Mouse (Mus musculus): ENCODE measurements around the gene Agtr1a. TPM values are rescaled to one million over a fixed set of nuclear protein-coding genes. Genes with fewer than 3 reads are reported as not detected.

Agtr1a gene
- polyA plus RNA-seq, 1 experiment: 22.1 TPM

DNA sequence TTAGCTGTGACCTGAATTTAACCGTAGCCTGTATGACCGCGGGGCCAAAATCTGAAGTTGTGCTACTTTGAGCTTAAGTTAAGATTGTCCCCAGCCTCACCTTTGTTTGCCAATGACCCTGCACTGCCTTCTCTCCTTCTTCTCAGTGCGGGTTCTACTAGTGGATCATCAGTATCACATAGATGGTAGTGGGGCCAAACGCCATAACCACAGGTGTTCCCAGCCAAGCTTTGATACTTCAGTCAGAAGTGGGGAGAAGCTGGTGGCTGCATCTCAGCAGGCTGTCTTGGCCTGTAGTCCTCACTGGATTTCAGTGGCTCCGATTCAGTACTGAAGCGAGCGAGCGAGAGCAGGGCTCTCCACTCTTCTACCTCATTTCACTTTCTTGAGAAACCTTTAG, 672 bp downstream of the Agtr1a start:
- H3K27me3 ChIP-seq (ENCODE audit: control insufficient read depth, insufficient read depth, low read length): peaks cover 5% of the 10 kb centered on the region
- WGBS: 39% methylated on average over 9 of the region's 9 CpGs
- H3K36me3 ChIP-seq (ENCODE audit: control insufficient read depth, insufficient read depth, low read length): no peaks in the 10 kb centered on the region
- H3K4me3 ChIP-seq (ENCODE audit: extremely low read depth, insufficient read depth, insufficient read length): peak overlapping the region; percentile 44
- TF ChIP-seq POLR2A (IDR thresholded peaks at IDR 0.05; ENCODE audit: low read depth, low read length) (no peak), CTCF (IDR thresholded peaks at IDR 0.05; ENCODE audit: extremely low read depth, insufficient read depth, insufficient read length, insufficient replicate concordance) (no peak)
- H3K27ac ChIP-seq (ENCODE audit: insufficient read depth, low read length): no peak overlapping the region
- H3K4me1 ChIP-seq (ENCODE audit: control insufficient read depth, insufficient read depth, insufficient read length): no peaks in the 10 kb centered on the region
- no peak for DNase-seq (ENCODE audit: low read depth in 1 of 2, low spot score in 2 of 2)

DNA sequence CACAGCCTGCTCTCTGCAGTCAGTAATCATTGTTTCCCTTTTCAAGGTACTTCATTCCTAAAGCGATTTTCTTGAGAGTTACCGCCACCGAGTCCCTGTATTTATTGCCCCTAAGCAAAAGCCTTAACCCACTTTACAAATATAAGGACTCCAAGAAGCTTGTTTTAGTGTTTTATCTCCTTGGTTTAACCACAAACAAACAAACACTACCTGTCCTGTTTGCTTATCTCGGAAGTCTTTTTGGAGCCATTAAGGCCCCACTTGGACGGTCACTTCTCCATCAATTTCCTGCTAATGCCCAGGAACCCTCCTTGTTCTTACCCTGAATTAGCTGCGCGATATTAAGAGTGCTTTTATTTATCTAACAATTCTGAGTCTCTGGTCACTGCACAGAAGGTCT, 1.4 kb downstream of the Agtr1a start:
- Histone ChIP-seq H3K4me1 (ENCODE audit: control insufficient read depth, insufficient read depth, insufficient read length) (no peaks in the 10 kb centered on the region), H3K27me3 (ENCODE audit: control insufficient read depth, insufficient read depth, low read length) (peaks cover 5% of the 10 kb centered on the region), H3K27ac (ENCODE audit: insufficient read depth, low read length) (no peak overlapping the region), H3K4me3 (ENCODE audit: extremely low read depth, insufficient read depth, insufficient read length) (no peak overlapping the region), H3K36me3 (ENCODE audit: control insufficient read depth, insufficient read depth, low read length) (no peaks in the 10 kb centered on the region)
- no peak for DNase-seq (ENCODE audit: low read depth in 1 of 2, low spot score in 2 of 2)
- 67% methylated on average over 7 of the region's 7 CpGs for WGBS
- no peak for TF ChIP-seq POLR2A (IDR thresholded peaks at IDR 0.05; ENCODE audit: low read depth, low read length)
- TF ChIP-seq CTCF (IDR thresholded peaks at IDR 0.05; ENCODE audit: extremely low read depth, insufficient read depth, insufficient read length, insufficient replicate concordance): no peak

DNA sequence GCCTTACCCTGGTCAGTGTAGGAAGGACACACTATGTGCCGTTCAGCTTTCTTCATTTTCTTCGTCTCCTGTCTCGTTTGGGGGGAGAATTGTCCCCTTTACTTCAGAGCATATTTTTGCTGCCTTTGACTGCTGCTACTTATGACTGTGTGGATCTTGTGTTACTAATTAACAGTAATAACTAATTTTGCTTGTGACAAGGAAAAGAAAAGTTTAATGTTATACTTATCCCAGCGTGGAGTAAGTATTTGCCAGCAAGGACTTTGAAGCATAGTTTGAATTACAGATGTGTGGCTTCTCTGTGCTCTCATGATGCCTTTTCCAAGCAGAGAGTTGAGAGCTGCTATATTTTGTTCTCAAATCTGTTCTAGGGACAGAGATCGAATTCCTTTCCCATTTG, 2.3 kb downstream of the Agtr1a start:
- H3K36me3 ChIP-seq (ENCODE audit: control insufficient read depth, insufficient read depth, low read length): no peaks in the 10 kb centered on the region
- H3K4me1 ChIP-seq (ENCODE audit: control insufficient read depth, insufficient read depth, insufficient read length): no peaks in the 10 kb centered on the region
- H3K4me3 ChIP-seq (ENCODE audit: extremely low read depth, insufficient read depth, insufficient read length): no peak overlapping the region
- H3K27ac ChIP-seq (ENCODE audit: insufficient read depth, low read length): no peak overlapping the region
- TF ChIP-seq POLR2A (IDR thresholded peaks at IDR 0.05; ENCODE audit: low read depth, low read length) (no peak), CTCF (IDR thresholded peaks at IDR 0.05; ENCODE audit: extremely low read depth, insufficient read depth, insufficient read length, insufficient replicate concordance) (no peak)
- peaks cover 5% of the 10 kb centered on the region for H3K27me3 ChIP-seq (ENCODE audit: control insufficient read depth, insufficient read depth, low read length)
- 89% methylated on average over 5 of the region's 5 CpGs for WGBS
- DNase-seq (ENCODE audit: low read depth in 1 of 2, low spot score in 2 of 2): no peak

DNA sequence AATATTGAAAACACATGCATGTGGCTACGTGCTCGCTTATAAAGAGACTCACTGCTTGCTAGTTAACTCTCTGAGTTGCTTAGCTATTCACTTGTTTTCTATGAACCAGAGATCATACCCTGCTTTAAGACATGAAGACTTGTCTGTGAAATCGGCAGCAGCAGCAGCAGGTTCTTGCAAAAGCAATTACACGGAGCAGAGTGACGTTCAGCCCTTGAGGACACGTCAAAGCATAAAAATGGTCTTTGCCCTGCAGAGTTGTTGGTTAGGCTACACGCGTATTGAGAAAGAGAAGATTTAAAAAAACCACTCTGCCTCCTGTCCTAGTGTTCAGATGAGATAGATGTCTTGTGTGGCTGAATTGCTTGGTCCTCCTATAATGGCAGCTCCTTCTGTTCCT, 3.7 kb downstream of the Agtr1a start:
- H3K4me3 ChIP-seq (ENCODE audit: extremely low read depth, insufficient read depth, insufficient read length): no peak overlapping the region
- H3K36me3 ChIP-seq (ENCODE audit: control insufficient read depth, insufficient read depth, low read length): no peaks in the 10 kb centered on the region
- no peak overlapping the region; the same call in 1 of the 2 replicates for H3K27ac ChIP-seq (ENCODE audit: insufficient read depth, low read length)
- WGBS: 93% methylated on average over 8 of the region's 8 CpGs
- H3K4me1 ChIP-seq (ENCODE audit: control insufficient read depth, insufficient read depth, insufficient read length): no peaks in the 10 kb centered on the region
- peaks cover 5% of the 10 kb centered on the region for H3K27me3 ChIP-seq (ENCODE audit: control insufficient read depth, insufficient read depth, low read length)
- TF ChIP-seq CTCF (IDR thresholded peaks at IDR 0.05; ENCODE audit: extremely low read depth, insufficient read depth, insufficient read length, insufficient replicate concordance) (no peak), POLR2A (IDR thresholded peaks at IDR 0.05; ENCODE audit: low read depth, low read length) (no peak)
- no peak for DNase-seq (ENCODE audit: low read depth in 1 of 2, low spot score in 2 of 2)

DNA sequence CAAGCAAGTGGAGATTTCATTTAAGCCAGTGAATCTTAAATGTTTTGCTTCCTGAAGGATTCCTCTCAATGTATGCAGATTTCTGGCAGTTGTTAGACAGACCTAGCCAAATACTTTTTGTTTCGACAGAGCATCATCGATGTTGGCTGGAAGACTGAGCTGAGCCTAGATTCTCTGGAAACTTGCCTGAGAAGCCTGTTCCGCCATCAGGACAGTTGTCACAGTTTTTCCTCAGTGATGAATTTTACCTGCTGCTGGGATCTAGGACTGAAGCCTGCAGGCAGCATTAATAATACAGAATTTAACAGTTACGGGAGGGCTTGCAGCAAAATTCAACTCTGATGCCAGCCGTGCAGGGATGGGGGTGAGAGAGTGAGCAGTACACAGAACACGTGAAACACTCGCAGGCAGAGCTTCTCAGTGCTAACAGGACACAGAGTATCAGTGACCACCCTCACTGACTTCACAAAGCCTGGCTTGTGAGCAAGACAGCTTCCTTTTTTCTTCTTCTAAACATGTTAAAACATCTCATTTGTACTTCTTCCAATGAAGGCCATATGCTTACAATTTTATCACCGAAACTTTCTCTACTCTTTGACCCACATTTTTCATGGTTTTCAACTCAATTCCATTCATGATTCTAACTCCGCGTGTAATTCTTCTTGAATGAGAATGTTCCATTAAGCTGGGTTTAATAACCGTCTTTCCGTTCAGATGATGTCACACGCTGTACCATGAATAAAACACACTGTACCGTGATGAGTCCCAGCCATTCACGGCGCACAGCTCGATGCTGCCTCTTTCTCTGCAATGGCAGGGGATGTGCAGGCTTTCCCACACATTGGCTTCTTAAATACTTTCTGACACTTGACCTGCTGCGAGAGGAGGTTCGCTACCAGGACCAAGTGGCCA, 6.0 kb downstream of the Agtr1a start:
- H3K27me3 ChIP-seq (ENCODE audit: control insufficient read depth, insufficient read depth, low read length): no peaks in the 10 kb centered on the region
- no peak overlapping the region for H3K27ac ChIP-seq (ENCODE audit: insufficient read depth, low read length)
- no peaks in the 10 kb centered on the region for H3K36me3 ChIP-seq (ENCODE audit: control insufficient read depth, insufficient read depth, low read length)
- H3K4me3 ChIP-seq (ENCODE audit: extremely low read depth, insufficient read depth, insufficient read length): no peak overlapping the region
- WGBS: 94% methylated on average over 19 of the region's 19 CpGs
- H3K4me1 ChIP-seq (ENCODE audit: control insufficient read depth, insufficient read depth, insufficient read length): no peaks in the 10 kb centered on the region
- DNase-seq (ENCODE audit: low read depth in 1 of 2, low spot score in 2 of 2): no peak
- no peak for TF ChIP-seq CTCF (IDR thresholded peaks at IDR 0.05; ENCODE audit: extremely low read depth, insufficient read depth, insufficient read length, insufficient replicate concordance)
- TF ChIP-seq POLR2A (IDR thresholded peaks at IDR 0.05; ENCODE audit: low read depth, low read length): no peak

DNA sequence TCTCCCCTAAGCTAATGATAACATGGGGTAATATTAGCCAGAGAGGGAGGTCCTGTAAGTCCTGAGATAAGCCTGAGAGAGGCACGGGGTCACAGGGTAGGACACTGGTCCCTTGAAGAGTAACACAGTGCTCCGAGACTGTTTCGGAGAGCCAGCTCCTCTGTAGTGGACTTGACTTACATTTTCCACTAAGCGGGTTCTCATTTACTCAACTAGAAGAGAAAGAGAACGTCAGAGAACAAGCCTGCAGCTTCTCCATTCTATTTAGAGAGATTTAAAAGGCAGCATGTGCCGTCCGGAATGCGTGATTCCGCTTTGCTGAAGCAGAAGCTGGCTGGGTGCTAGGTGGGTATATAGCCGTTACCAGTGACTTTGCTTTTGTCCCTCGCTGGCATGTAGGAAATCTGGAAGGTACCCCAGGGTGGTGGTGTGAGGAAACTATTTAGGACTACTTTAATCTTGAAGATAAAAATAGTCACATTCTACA, 9.2 kb downstream of the Agtr1a start:
- H3K4me1 ChIP-seq (ENCODE audit: control insufficient read depth, insufficient read depth, insufficient read length): no peaks in the 10 kb centered on the region
- H3K36me3 ChIP-seq (ENCODE audit: control insufficient read depth, insufficient read depth, low read length): no peaks in the 10 kb centered on the region
- TF ChIP-seq POLR2A (IDR thresholded peaks at IDR 0.05; ENCODE audit: low read depth, low read length) (no peak), CTCF (IDR thresholded peaks at IDR 0.05; ENCODE audit: extremely low read depth, insufficient read depth, insufficient read length, insufficient replicate concordance) (no peak)
- H3K4me3 ChIP-seq (ENCODE audit: extremely low read depth, insufficient read depth, insufficient read length): no peak overlapping the region
- H3K27me3 ChIP-seq (ENCODE audit: control insufficient read depth, insufficient read depth, low read length): no peaks in the 10 kb centered on the region
- DNase-seq (ENCODE audit: low read depth in 1 of 2, low spot score in 2 of 2): no peak
- H3K27ac ChIP-seq (ENCODE audit: insufficient read depth, low read length): no peak overlapping the region
- 89% methylated on average over 11 of the region's 11 CpGs for WGBS

DNA sequence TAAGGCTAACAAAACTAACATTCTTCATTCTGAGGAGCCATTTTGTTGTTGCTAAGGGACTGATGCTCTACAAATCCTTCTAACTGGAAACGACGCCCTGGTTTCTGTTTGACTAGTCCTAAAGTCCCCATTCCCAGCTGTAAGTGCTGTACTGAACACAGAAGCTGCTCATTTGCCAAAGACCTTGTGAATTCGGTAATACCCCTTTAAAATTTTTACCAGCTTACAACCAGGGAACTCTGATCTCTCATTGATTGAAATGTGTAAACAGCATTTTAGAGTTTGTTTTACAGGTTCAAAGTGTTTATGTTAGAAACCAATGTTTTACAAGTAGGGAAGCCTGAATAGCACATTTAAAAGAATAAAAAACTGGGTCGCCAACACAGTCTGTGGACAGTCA, 10.6 kb downstream of the Agtr1a start:
- H3K27me3 ChIP-seq (ENCODE audit: control insufficient read depth, insufficient read depth, low read length): no peaks in the 10 kb centered on the region
- 82% methylated on average over 4 of the region's 4 CpGs for WGBS
- H3K4me1 ChIP-seq (ENCODE audit: control insufficient read depth, insufficient read depth, insufficient read length): no peaks in the 10 kb centered on the region
- DNase-seq (ENCODE audit: low read depth in 1 of 2, low spot score in 2 of 2): no peak
- no peaks in the 10 kb centered on the region for H3K36me3 ChIP-seq (ENCODE audit: control insufficient read depth, insufficient read depth, low read length)
- no peak for TF ChIP-seq POLR2A (IDR thresholded peaks at IDR 0.05; ENCODE audit: low read depth, low read length)
- no peak overlapping the region for H3K27ac ChIP-seq (ENCODE audit: insufficient read depth, low read length)
- no peak overlapping the region for H3K4me3 ChIP-seq (ENCODE audit: extremely low read depth, insufficient read depth, insufficient read length)
